Mouse (Mus musculus) kidney, postnatal 10 days (tissue): ENCODE data around the gene Rab4b.

ENCODE experiments used
- DNase-seq: peaks from one replicate; pipeline ENCODE4 v3.0.0; 2021; ENCODE audit warnings: mixed read lengths

The Rab4b gene

GRCm38 (mm10) chr7:27178324-27179216, at the start of gene Rab4b:
Rab4b (minus strand) TSS chr7:27178896.
- peak; percentile 100 for DNase-seq

- peak; percentile 95 for DNase-seq
These were observed 49.7 kb upstream of the Rab4b start, which contains the start of gene Itpkc for GRCm38 (mm10) chr7:27228281-27228821. Itpkc (minus strand) TSS chr7:27228661.

- no peak for DNase-seq
These were observed 49.0 kb upstream of the Rab4b start for GRCm38 (mm10) chr7:27227676-27228075.

- DNase-seq, result no peak
These were observed 48.6 kb upstream of the Rab4b start for GRCm38 (mm10) chr7:27227276-27227675.

GRCm38 (mm10) chr7:27224877-27225575, 46.3 kb upstream of the Rab4b start:
- peak; percentile 19 for DNase-seq

- no peak for DNase-seq
These were observed 43.8 kb upstream of the Rab4b start for GRCm38 (mm10) chr7:27222538-27222937.

GRCm38 (mm10) chr7:27221939-27222338, 43.2 kb upstream of the Rab4b start:
- DNase-seq, result no peak

- DNase-seq, result no peak
These were observed 41.2 kb upstream of the Rab4b start for GRCm38 (mm10) chr7:27219937-27220336.

GRCm38 (mm10) chr7:27218586-27218985, 39.9 kb upstream of the Rab4b start:
- no peak for DNase-seq

GRCm38 (mm10) chr7:27212626-27213025, 33.9 kb upstream of the Rab4b start:
- DNase-seq, result no peak

- no peak for DNase-seq
These were observed 25.2 kb upstream of the Rab4b start for GRCm38 (mm10) chr7:27203730-27204449.

- DNase-seq, result no peak
These were observed 20.1 kb upstream of the Rab4b start for GRCm38 (mm10) chr7:27198779-27199178.

GRCm38 (mm10) chr7:27198355-27198754, 19.7 kb upstream of the Rab4b start:
- no peak for DNase-seq

GRCm38 (mm10) chr7:27197634-27198033, 18.9 kb upstream of the Rab4b start:
- DNase-seq, result no peak

- DNase-seq, result no peak
These were observed 18.4 kb upstream of the Rab4b start for GRCm38 (mm10) chr7:27197136-27197535.

GRCm38 (mm10) chr7:27195681-27196611, 17.2 kb upstream of the Rab4b start, which contains the start of the genes BC024978 and Snrpa:
BC024978 (plus strand) TSS chr7:27195781.
Snrpa (minus strand) TSS chr7:27196271.
- DNase-seq, result peak; percentile 97

- DNase-seq, result no peak
These were observed 15.0 kb upstream of the Rab4b start for GRCm38 (mm10) chr7:27193731-27194130.

- no peak for DNase-seq
These were observed 13.7 kb upstream of the Rab4b start for GRCm38 (mm10) chr7:27192434-27192833.

- DNase-seq, result no peak
These were observed 10.7 kb upstream of the Rab4b start for GRCm38 (mm10) chr7:27189271-27189931.

GRCm38 (mm10) chr7:27185986-27186385, 7.3 kb upstream of the Rab4b start:
- no peak for DNase-seq

- peak; percentile 52 for DNase-seq
These were observed 6.3 kb upstream of the Rab4b start for GRCm38 (mm10) chr7:27184964-27185363.
